Mouse (Mus musculus) CH12.LX (cell line): ENCODE results near the gene Prss58.

Experiments used
- CHD1 ChIP-seq: IDR thresholded peaks from 2 replicates; pipeline ENCODE4 v1.6.1; 2012; ENCODE audit warnings: low read depth, low read length, improper control_type of control experiment, inconsistent platforms
- CTCF ChIP-seq, 2 experiments: IDR thresholded peaks in 1 of 2; conservative IDR thresholded peaks in 1 of 2; 2 replicates each; pipeline ENCODE4 v1.5.1; 2011 to 2012; ENCODE audit warnings: low read depth in 2 of 2, low read length in 2 of 2, improper control_type of control experiment in 1 of 2, inconsistent platforms in 1 of 2, mild to moderate bottlenecking in 1 of 2, moderate library complexity in 1 of 2
- ELF1 ChIP-seq: IDR thresholded peaks from 2 replicates; pipeline ENCODE4 v1.6.1; 2014; ENCODE audit warnings: low read depth, mild to moderate bottlenecking, inconsistent platforms, low read length, improper control_type of control experiment
- ETS1 ChIP-seq: conservative IDR thresholded peaks from 2 replicates; pipeline ENCODE4 v1.6.1; 2012; ENCODE audit warnings: low read depth, mild to moderate bottlenecking, inconsistent platforms, low read length, improper control_type of control experiment, moderate library complexity
- MAFK ChIP-seq: IDR thresholded peaks from 2 replicates; pipeline ENCODE4 v1.6.1; 2011; ENCODE audit warnings: low read length, improper control_type of control experiment; ENCODE audit not compliant: insufficient replicate concordance
- NELFE ChIP-seq: IDR thresholded peaks from 2 replicates; pipeline ENCODE4 v1.6.1; 2011; ENCODE audit warnings: low read depth, low read length, improper control_type of control experiment
- PAX5 ChIP-seq: IDR thresholded peaks from 2 replicates; pipeline ENCODE4 v1.6.1; 2012; ENCODE audit warnings: low read length, inconsistent platforms, mixed read lengths
- POLR2A ChIP-seq: IDR thresholded peaks from 2 replicates; pipeline ENCODE4 v1.6.1; 2011; ENCODE audit warnings: low read depth, mild to moderate bottlenecking, improper control_type of control experiment, low read length
- ZC3H11A ChIP-seq: IDR thresholded peaks from 2 replicates; pipeline ENCODE4 v1.6.1; 2012; ENCODE audit warnings: low read depth, mild to moderate bottlenecking, inconsistent platforms, low read length, improper control_type of control experiment

DNA sequence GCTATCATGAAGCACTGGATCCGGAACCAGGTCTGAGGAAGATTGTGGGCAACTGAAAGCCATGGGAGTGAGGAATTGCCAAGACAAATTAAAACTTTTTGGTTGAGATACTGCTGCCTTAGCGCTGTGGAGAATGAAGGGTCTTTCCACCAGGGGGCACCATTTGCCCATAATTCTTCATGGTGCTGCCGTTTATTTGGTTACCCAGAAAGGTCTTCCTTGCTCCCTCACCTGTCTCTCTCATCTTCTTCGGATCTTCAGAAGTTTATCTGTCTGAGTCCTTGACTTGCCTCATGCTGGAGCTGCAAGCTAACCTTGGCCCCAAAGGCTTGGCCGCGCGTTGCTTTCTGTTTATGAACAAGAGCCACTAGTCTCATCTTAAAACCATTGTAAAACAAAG lies 6.6 kb downstream of the Prss58 start:
- TF ChIP-seq CTCF (conservative IDR thresholded peaks at IDR 0.05 in 1 of 2, IDR thresholded peaks at IDR 0.05 in 1 of 2; ENCODE audit: low read depth in 2 of 2, low read length in 2 of 2) (peak; percentile 72 to 89), MAFK (no peak), PAX5 (no peak), NELFE (no peak), ELF1 (no peak), ETS1 (no peak), CHD1 (no peak), ZC3H11A (no peak), POLR2A (no peak)
